Comparison of ENCODE assay signal across 9 mouse cellular contexts in genomic region chr9:110729841-110730240, GRCm38 (mm10). TPM values are rescaled to one million over a fixed set of nuclear protein-coding genes. Genes with fewer than 3 reads are reported as not detected.
DNase-seq lines count a peak whose midpoint lies in the region; ATAC-seq and TF ChIP-seq lines count a peak whose summit lies in the region.
"Had no signal": no experiment of that assay in that cellular context is flagged by ENCODE, and none has a peak within 500 bp of the region (broad histone marks: within the 10 kb centered on the region; RNA-seq: fewer than 3 reads in every experiment).

No protein-coding gene starts in this region.

- no peak for TF ChIP-seq POLR2A in lung, adult 2 months (IDR thresholded peaks at IDR 0.05; ENCODE audit: borderline replicate concordance, extremely low read depth, low read depth, low read length)

- no peak overlapping the region for H3K4me2 ChIP-seq in midbrain, postnatal 0 days (ENCODE audit: low read depth, low read length, poor library complexity, severe bottlenecking)
- H3K4me2 ChIP-seq in midbrain, embryonic 15.5 days, result no peak overlapping the region
- H3K4me2 ChIP-seq: neural tube, embryonic 13.5 days had no signal

- H3K4me1 ChIP-seq in midbrain, postnatal 0 days (ENCODE audit: insufficient read depth, low read length), result peaks cover 8% of the 10 kb centered on the region
- H3K4me1 ChIP-seq in midbrain, embryonic 15.5 days, result peaks cover 34% of the 10 kb centered on the region
- peaks cover 3% of the 10 kb centered on the region; the same call in 1 of the 2 replicates for H3K4me1 ChIP-seq in lung, adult 2 months (ENCODE audit: control insufficient read depth, insufficient read depth, low read length)

- 0 out of 2 replicates have a peak, but pooled peaks cover 5% of the 10 kb centered on the region for H3K27me3 ChIP-seq in midbrain, postnatal 0 days (ENCODE audit: insufficient read depth, low read length)
- H3K27me3 ChIP-seq in midbrain, embryonic 15.5 days (replicated peaks), result peaks cover 39% of the 10 kb centered on the region

- peak; percentile 53 for DNase-seq in gastrocnemius, adult 2 months
- no peak for DNase-seq in gastrocnemius, postnatal 25 days
- DNase-seq in midbrain, postnatal 0 days (ENCODE audit: low spot score), result no peak
- DNase-seq in adrenal gland, postnatal 14 days, result peak; percentile 57
- DNase-seq in lung, adult 2 months, result peak; percentile 68
- DNase-seq in thymus, postnatal 36 days, result peak; percentile 67 to 70
- DNase-seq in frontal cortex, postnatal 10 days (ENCODE audit: low spot score in 2 of 2), result no peak

- no peak overlapping the region for H3K9ac ChIP-seq in midbrain, postnatal 0 days (replicated peaks; ENCODE audit: low read length, poor library complexity, severe bottlenecking)
- H3K9ac ChIP-seq in midbrain, embryonic 15.5 days, result no peak overlapping the region
- H3K9ac ChIP-seq: neural tube, embryonic 13.5 days had no signal

- WGBS in midbrain, postnatal 0 days, result 17% methylated on average over 8 of the region's 8 CpGs
- 21% methylated on average over 8 of the region's 8 CpGs for WGBS in midbrain, embryonic 15.5 days
- WGBS in lung, adult 2 months, result 21% methylated on average over 8 of the region's 8 CpGs

- ATAC-seq in midbrain, postnatal 0 days (ENCODE audit: low FRiP score), result no peak
- ATAC-seq in midbrain, embryonic 15.5 days (replicated peaks), result no peak

- H3K9me3 ChIP-seq in midbrain, postnatal 0 days (ENCODE audit: low read length), result no peaks in the 10 kb centered on the region
- no peaks in the 10 kb centered on the region for H3K9me3 ChIP-seq in midbrain, embryonic 15.5 days
- H3K9me3 ChIP-seq: neural tube, embryonic 13.5 days had no signal

- intact Hi-C loops in gastrocnemius, adult 2 months (cut with DNase I), result loop anchor here (2.0 kb wide), 1 partner anchor 53 kb away; no protein-coding TSS in a partner anchor

- H3K36me3 ChIP-seq in midbrain, postnatal 0 days (ENCODE audit: insufficient read depth, low read length), result no peaks in the 10 kb centered on the region
- no peaks in the 10 kb centered on the region for H3K36me3 ChIP-seq in midbrain, embryonic 15.5 days (replicated peaks)
- H3K36me3 ChIP-seq: neural tube, embryonic 13.5 days had no signal

- no peak overlapping the region for H3K4me3 ChIP-seq in gastrocnemius, adult 2 months
- no peak overlapping the region for H3K4me3 ChIP-seq in midbrain, postnatal 0 days (ENCODE audit: low read depth, low read length)
- no peak overlapping the region for H3K4me3 ChIP-seq in midbrain, embryonic 15.5 days
- H3K4me3 ChIP-seq in lung, adult 2 months (replicated peaks; ENCODE audit: extremely low read depth, low read depth, low read length), result no peak overlapping the region
- H3K4me3 ChIP-seq: neural tube, embryonic 13.5 days had no signal

- peak; percentile 69 for TF ChIP-seq CTCF in gastrocnemius, adult 2 months (IDR thresholded peaks at IDR 0.05)
- TF ChIP-seq CTCF in midbrain, postnatal 0 days (IDR thresholded peaks at IDR 0.05), result peak; percentile 71
- TF ChIP-seq CTCF in lung, adult 2 months (IDR thresholded peaks at IDR 0.05; ENCODE audit: insufficient read depth, low read length), result peak; percentile 67

- no peak overlapping the region for H3K27ac ChIP-seq in gastrocnemius, adult 2 months
- no peak overlapping the region for H3K27ac ChIP-seq in midbrain, postnatal 0 days (ENCODE audit: low read depth, low read length)
- H3K27ac ChIP-seq in midbrain, embryonic 15.5 days, result no peak overlapping the region
- H3K27ac ChIP-seq: neural tube, embryonic 13.5 days had no signal

RNA-seq across cellular contexts. Expression of gene Myl3, which starts 11.8 kb away (rescaled TPM):
- total RNA-seq in gastrocnemius, adult 2 months (2021), result 1,000 to 10,000 TPM in 1 of 2 experiments, 100 to 1,000 TPM in 1; 528 to 1,790 TPM
- 100 to 1,000 TPM; 119 to 840 TPM for total RNA-seq in gastrocnemius, postnatal 25 days (2021)
- total RNA-seq in midbrain, postnatal 0 days (2014; rRNA removed), result 0.66 TPM in 1 of 2 replicates, not detected in the other
- polyA plus RNA-seq in midbrain, postnatal 0 days (2015; fragmentation: Nextera tagmentation; extraction: Ambion mirVana), result 0.29 TPM in 1 of 2 replicates, not detected in the other
- polyA plus RNA-seq in midbrain, embryonic 15.5 days (2015; fragmentation: Nextera tagmentation; extraction: Ambion mirVana), result 0.56 and 2.0 TPM in 2 replicates
- 0.37 TPM in 1 of 2 replicates, not detected in the other for total RNA-seq in adrenal gland, postnatal 14 days (2021)
- 10.8 and 214 TPM in 2 replicates for polyA plus RNA-seq in lung, adult 2 months (2012; rRNA removed)

RNA-seq across cellular contexts. Expression of gene Pth1r, which starts 17.1 kb away (rescaled TPM):
- 1 to 10 TPM in 1 of 2 experiments, under 1 TPM in 1; 0.99 to 1.3 TPM for total RNA-seq in gastrocnemius, adult 2 months (2021)
- total RNA-seq in gastrocnemius, postnatal 25 days (2021), result 1 to 10 TPM; 1.3 to 2.4 TPM
- total RNA-seq in midbrain, postnatal 0 days (2014; rRNA removed), result 14.6 and 20.8 TPM in 2 replicates
- 7.9 and 8.3 TPM in 2 replicates for polyA plus RNA-seq in midbrain, postnatal 0 days (2015; fragmentation: Nextera tagmentation; extraction: Ambion mirVana)
- 8.7 and 9.2 TPM in 2 replicates for polyA plus RNA-seq in midbrain, embryonic 15.5 days (2015; fragmentation: Nextera tagmentation; extraction: Ambion mirVana)
- 6.9 and 9.0 TPM in 2 replicates for total RNA-seq in adrenal gland, postnatal 14 days (2021)
- 13.8 and 14.0 TPM in 2 replicates for polyA plus RNA-seq in lung, adult 2 months (2012; rRNA removed)

Comparison
In these comparisons a context has a peak if more than half of its experiments do, and no peak if none do; other contexts are left out.
1. DNase-seq: peak in gastrocnemius, adult 2 months (single experiment), adrenal gland, postnatal 14 days (single experiment), lung, adult 2 months (single experiment) and thymus, postnatal 36 days (2 of 2); none in gastrocnemius, postnatal 25 days (single experiment), midbrain, postnatal 0 days (single experiment) and frontal cortex, postnatal 10 days (0 of 2).
2. RNA of gene Myl3, which starts 11.8 kb away (total RNA-seq): 528 to 1,790 TPM in gastrocnemius, adult 2 months and 119 to 840 TPM in gastrocnemius, postnatal 25 days; 0.37 TPM in adrenal gland, postnatal 14 days and 0.66 TPM in midbrain, postnatal 0 days; every median in the first group is over 10 times any median in the second.
3. Peak in every context shown above with its lines, with median percentiles within 50 percentile points of each other: CTCF ChIP-seq.